Mouse (Mus musculus): Measurements from ENCODE around the gene Ksr1.

Gene Ksr1

DNA sequence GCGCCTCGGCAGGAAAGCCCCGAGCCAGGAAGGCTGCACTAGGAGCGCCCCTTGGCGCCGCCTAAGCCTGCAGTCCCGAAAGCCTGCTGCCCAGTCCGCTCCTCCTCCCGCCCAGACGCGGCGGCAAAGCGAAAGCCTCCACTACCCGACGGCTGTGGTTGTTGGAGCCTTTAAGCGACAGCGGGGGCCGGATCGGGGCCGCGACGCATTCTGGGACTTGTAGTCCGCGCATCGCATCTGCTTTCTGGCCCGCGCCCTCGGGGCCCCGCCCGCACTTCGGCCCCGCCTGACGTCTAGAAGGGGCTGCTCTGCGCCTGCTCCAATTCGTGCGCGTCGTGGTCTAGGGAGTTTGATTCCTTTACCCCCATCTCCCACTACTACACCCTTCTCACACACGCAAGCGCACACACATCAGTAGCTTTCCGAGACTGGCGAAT, at the start of gene Ksr1:
TSS of gene Ksr1 (minus strand) at position 77 of the 437 bp plus-strand sequence.
- peak; percentile 95 for DNase-seq

DNA sequence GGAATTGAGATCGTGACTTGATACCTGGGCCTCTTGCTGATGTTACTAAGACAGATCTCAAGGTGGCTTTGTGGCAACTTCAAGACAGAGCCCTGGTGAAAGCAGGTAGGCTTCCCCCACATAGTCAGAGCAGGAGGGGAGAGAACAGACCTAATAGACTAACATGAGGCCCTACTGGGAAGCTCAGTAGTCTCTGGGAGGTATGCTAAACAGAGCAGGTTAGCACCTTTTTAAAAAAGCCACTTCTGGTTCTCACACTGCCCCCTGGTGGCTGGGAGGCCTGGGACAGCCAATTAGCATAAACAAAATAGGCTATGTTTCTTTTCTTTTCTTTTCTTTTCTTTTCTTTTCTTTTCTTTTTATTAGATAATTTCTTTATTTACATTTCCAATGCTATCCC, 46.0 kb upstream of the Ksr1 start:
- peak; percentile 62 for DNase-seq

DNA sequence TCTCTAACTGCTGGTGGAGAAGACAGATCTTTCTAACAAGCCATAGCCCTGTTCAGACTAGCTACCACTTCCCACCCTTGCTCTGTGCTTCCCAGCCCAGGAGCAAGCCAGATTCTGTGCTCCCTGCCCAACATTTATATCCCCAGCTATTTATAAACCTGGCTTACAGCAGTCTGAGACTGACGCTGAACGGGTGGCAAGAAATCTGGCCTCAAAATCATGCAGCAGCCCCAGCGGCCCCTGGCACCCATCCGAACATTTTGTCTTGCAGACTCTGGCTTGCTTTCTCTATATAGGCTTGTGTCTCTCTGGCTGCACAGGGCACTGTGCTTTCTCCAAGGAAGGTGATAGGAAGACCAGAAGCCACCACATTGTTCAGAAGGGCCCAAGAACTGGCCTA, 45.0 kb upstream of the Ksr1 start:
- DNase-seq: no peak

DNA sequence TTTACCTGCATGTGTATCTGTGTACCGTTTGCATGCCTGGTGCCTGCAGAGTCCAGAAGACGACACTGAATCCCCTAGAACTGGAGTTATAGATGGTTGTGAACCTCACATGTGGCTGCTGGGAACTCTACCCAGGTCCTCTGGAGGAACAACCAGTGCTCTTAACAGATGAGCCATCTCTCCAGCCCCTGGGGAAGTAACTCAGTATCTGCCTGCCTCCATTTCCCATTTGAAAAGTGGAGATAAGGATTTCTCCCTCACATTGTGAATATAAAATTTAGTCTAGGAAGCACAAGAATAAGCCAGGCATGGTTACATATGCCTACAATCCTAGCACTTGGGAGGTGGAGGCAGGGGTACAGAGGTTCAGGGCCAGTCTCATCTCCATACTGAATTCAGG, 44.0 kb upstream of the Ksr1 start:
- no peak for DNase-seq

DNA sequence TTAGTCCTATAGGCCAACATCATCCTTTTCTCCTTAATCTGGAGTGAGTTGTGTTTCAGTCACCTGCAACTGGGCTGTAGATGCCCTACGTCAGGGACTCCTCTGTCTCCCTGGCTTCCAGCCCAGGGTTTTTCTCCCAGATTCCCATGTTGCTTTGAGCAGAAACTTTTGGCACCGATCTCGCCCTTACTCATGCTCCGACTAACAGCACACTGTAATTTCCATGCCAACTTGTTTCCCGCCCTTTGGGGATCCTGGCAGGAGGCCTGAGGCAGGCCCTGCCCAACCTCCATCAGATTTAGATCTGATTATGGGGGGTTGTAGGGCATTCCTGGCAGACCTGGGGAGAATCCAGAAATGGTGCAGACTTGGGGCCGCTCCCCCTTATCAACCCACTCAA, 42.0 kb upstream of the Ksr1 start:
- no peak for DNase-seq

DNA sequence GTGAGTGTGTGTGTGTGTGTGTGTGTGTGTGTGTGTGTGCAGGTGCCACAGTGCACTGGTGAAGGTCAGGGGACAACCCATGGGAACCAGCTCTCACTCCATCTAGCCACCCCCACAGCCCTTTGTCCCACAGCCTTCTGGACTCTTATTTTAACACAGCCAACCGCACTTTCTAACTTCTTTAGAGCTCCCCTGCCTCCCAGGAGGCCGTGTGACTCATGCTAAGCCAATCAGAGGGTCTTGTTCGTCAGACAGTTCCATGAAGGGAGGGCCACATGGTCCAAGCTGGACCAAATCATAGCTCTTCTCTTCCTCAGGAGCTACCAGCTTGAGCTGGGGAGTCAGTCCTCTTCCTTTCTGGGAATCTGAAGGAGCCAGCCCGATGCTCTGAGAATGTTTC, 41.1 kb upstream of the Ksr1 start:
- DNase-seq: no peak

DNA sequence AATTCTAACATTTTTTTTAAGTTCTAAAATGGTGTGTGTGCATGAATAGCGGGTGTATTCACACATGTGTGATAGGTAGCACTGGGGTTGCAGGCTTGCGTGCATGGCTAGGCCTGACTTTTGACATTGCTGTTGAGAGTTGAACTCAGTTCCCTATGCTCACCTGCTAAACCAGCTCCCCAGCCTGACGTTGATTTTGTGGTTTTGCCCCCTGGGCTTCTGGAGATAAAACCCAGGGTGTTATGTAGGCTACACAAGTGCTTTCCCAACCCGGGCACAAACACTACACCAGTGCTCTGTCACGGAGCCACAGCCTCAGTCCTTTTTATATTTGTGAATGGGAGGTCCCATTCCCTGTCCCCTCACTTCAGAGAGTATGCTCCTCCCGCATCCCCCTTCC, 39.5 kb upstream of the Ksr1 start:
- no peak for DNase-seq

DNA sequence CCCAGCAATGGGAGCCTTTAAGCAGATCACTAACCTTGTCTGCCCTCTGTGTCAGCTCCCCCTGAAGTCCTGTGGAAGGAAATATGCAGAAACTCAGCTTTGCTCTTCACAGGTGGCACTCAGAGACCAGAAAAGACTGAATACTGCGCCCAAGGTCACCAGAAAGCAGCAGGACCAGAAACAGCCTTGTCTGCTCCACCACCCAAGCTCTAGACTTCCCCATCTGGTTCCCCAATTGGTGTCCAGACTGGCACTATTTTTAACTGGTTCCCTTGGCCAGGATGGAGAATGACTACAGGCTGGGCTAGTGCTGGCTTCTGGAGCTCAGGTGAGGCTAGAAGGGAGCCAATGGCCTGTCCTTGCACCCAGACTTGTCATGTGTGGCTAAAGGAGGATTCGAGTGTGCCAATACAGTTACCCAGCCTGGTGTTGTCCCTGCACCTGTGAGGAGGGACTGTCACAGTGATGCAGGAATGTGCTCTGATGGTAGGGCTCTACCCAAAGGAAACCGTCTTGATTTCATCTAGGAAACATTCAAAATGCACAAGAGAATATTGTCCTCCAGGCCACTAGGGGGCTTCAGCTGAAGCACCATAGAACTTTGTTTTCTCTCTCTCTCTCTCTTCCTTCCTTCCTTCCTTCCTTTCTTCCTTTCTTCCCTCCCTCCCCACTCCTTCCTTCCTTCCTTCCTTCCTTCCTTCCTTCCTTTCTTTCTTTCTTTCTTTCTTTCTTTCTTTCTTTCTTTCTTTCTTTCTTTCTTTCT, 38.1 kb upstream of the Ksr1 start:
- no peak for DNase-seq

DNA sequence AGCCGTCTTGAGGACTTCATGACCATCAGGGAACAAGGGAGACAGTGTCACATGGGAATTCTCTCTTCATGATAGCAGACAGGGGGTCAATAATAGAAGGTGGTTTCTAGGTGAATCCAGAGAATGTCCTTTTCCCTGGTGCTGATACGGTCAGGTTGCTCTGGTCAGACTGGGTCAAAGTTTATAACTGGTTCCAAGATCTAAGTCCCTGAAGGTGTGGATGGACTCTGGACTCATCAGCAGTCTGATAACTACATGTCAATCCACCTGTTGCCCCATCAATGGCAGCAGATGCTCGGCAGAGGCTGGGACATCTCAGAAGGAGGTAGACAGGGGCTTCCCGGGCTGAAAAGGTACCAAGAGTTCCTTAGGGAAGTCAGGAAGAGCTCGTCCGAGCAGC, 37.2 kb upstream of the Ksr1 start:
- no peak for DNase-seq

DNA sequence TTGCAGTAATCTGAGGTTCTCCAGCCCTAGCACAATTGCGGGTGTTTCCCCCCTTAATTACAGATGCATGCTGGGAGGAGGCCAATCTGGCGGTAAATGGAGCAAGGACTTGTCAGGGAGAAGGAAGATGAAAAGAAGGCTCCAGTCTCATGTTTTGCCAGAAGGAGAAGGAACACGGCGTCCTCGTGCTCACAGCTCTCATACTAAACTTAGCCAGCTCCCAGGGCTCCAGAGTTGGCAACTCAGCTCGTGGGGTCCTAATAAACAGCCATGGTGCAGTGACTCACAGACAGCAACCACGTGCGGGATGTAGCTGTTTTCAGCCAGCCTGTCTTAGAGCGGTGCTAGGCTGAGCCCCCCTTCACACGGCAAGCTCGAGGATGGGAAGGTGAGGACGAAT, 36.7 kb upstream of the Ksr1 start:
- no peak for DNase-seq

DNA sequence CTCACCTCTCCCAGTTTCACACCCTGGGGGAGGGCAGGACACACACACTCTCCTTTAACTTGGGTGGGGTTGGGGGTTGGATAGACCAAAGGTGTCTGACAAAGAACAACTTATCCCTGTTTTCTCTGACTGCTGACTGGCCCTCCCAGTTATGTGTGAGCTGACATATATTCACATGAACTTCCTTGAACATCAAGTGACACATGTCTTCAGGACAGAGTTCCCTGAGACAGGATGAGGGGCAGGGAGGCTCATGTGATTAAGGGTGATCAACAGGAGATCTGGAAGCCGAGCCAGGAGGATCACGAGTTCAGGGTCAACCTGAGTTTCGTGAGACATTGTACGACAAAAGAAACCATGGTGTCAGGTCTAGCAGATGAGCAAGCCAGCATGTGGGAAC, 35.7 kb upstream of the Ksr1 start:
- no peak for DNase-seq

DNA sequence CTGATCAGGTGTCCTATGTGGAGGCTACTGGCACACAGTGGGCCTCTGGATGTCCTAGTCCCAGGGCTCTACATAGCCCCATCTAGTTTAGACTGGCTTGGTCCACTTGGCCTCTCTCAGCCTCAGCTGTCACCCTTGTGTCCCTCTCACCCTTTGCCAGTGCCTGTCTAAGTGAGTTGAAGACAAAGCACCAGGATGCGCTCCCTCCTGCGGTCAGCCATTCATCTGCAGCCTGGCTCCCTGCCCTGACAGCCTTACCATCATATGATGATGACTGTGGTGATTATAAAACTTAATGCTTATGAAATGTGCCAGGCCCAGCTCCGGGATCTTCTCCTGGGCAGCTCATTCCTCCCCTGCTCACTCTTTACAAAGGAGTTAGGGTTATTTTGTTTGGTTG, 30.5 kb upstream of the Ksr1 start:
- no peak for DNase-seq

DNA sequence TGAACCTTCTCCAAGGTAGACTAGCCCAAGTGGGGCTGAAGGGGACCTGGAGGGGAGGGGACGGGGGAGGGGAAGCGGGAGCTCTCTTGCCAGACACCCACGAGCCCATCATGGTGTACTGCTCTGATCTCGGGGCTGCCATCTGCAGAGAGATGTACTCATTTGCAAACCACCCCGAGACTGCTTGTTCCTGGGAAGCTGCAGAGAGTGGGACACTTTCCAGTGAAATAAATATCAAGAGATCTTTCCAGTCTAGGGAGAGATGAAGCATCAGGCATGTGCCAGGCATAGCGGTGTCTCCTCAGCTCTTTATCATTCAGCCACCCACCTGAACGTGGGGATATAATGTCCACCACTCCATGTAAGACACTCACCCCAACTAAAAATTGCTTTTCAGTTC, 25.8 kb upstream of the Ksr1 start:
- no peak for DNase-seq

DNA sequence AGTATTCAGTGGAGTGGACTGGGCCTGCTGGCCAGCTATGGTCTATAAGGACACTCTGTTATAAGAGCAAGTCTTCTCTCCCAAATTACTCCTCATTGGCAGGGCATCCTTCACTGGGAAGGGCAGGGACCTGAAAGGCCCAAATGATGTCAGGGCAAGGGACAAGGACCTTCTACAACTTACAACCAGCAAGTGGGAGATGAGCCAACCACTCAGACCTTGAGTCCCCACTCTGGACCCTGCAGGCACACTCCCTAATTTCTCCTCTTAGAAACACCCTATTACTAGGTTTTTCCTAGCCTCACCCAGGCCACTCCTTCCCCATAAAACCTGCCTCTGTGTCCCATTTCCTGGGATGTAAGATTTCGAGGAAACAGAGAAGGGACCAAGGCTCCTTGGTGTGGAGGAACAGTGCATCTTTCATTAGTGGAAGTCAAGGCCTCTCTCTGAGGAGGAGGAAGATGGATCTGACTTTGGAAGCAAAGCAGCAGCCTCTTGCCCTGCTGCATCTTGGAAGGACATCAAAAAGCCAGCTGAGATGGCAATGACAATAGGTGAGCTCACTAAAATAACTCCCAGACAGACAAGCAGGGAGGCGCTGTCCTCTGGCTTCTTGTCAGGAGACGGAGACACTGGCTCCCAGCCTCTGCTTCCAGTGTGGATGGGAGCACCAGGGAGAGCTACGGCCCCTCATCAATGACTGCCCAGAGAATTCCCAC, 20.5 kb upstream of the Ksr1 start:
- no peak for DNase-seq

DNA sequence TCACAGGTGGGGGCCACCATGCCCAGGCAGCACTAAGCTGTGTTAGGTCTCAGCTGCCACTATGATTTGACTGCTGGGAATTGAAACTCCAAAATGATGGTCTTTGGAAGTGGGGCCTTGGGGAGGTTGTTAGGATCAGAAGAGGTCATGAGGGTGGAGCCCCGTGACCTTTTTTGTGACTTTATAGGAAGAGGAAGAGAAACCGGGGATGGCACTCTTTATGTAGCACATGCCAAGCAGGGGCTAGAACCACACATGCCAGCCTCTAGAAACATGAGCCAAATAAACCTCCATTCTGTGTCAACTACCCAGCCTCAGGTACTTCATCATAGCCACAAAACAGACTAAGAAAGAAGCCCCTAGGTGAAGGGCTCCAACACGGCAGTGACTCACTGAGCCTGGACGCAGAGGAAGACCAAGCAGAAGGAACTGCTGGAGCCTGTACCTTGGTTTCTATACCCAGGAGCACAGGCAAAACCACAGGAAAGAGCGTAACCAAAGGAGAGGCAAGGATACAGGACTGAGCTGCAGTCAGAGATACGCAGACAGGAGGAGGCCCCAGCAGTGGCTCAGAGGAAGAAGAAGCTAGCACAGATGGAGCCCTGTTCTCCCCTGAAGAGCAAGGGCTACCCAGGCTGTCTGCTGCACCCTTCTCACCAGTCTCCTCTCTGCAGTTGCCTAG, 15.0 kb upstream of the Ksr1 start:
- no peak for DNase-seq

DNA sequence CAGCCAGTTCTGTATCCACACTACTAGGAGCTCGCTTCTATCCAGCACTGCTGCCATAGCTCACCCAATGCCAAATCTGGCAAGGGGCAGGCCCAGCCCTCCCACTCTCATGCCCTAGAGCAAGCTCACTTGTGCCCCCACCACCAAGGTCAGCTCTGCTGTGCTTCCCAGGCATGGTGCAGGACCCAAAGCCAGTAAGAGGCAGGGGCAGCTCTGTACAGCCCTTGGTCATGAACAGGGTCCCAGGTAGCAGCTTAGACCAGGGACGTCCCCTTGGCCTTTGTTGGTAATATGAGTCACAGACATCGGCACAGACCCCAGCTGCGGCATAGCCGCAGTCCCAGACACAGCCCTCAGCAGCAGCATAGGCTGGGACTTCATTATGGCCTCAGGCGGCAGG, 13.9 kb upstream of the Ksr1 start:
- DNase-seq: no peak

DNA sequence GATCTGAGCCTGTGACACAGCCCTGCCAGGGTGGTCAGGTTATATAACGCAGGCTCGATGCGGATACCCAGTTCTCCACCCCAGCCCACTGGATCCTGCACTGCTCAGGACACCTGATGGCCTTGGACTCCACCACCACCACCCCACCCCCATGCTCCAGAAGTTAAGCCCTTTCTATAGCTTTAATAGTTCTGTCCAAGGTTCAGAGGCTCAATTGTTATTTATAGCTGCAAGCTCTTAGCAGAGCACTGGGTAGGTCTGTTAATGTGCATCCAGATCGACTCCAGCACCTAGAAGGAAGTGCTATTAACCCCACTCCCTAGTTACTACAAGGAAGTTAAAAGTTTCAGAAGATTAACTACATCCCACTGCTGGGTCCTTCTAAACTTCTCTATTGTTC, 11.5 kb upstream of the Ksr1 start:
- no peak for DNase-seq

DNA sequence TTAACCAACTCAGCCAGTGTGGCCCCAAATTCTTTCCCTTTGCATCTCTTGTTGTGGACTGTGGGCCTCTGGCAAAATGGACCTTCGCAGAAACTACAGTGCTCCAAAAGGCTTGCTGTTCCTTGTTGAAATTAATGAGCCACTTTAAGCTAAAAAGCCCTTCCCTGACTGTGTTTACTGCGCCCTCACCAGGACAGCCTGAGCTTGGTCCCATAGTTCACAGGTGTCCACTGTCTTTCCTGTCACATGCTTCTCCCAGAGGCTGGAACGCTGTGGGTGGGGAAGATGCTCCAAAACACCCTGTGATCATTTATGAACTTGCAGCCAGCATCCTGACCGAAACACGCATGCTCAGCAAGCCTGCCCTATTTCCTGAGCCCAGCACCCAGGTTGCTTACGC, 9.1 kb upstream of the Ksr1 start:
- no peak for DNase-seq

DNA sequence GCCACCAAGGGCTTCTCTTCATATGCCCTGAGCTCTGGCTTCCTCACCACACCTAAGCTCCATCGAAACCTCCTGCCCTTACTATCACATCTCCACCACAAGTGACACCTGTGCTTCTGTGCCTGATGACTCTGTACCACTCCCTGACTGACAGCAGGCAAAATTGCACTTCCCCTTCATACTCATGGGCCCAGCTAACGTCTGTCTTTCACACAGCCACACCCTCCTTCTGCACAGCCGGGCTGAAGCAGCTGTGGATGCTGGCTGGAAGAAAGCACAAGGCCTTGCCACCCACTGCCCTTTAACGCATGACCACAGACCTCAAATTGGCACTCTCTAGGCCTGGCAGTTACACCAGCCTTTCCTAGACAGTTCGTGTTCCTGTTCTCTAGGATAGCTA, 6.5 kb upstream of the Ksr1 start:
- DNase-seq: peak; percentile 44

DNA sequence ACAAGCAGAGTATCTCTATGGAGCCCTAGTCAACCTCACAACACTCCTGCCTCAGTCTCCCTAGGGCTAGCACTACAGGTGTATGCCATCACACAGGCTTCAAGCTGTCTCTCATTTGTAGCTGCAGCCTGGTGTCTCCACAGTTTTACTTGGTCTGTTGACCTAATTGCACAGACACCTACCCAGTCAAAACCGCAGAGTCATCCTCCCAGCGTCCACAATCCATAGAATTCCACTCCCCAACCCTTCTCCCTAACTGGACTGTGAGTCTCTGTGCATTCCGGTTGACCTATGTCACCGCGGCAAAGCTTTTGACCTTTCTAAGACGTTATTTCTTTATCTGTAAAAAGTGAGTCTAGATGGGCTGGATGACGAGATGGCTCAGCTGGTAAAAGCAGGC, 5.7 kb upstream of the Ksr1 start:
- DNase-seq: no peak

DNA sequence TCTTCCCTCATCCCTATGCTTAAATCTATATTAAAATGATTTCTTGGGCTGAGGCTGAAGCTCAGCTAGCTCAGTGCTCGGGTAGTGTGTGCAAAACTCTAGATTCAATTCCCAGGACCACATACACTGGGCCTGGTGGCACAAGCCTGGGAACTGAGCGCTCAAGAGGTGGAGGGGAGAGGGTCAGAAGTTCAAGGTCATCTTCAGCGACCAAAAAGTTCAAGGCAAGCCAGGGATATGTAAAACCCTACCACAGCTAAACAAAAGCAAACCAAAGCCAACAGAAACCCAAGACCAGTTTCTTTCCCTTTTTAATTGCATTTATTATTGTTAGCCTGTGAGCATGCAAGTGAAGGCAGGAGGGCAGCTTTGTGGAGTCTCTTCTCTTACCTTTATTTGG, 4.1 kb upstream of the Ksr1 start:
- DNase-seq: no peak

DNA sequence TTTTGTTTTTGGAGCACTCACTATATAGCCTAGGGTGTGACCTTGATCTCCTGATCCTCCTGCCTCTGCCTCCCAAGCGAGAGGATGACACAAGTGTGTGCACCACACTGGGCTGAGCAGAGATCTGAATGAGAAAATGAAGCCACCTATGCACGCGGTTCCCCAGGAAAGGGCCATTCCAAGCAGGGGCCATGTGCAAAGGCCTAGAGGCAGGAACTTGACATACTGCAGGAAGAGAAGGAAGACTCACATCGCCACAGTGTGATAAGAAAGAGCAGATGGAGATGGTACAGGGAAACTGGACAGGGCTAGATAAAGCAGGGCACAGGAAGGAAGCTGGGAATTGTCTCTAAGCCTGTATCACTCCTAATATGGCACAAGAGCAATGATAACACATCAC, 3.1 kb upstream of the Ksr1 start:
- DNase-seq: no peak

DNA sequence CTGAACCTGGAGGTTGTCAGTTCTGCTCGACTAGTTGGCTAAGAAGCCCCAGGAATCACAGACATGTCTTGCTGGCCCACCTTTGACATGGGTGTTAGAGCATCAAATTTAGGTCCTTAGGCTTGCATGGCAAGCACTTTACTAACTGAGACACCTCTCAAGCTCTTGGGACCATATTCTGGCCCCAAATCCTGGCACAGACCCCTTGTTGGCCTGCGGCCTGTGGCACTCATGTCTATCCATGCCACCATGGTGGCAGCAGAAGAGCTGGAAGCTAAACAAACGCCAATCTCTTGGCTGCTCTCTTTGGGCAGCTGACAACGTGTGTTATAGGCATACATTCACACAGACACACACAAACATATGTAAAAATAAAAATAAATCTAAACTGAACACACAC, 2.6 kb upstream of the Ksr1 start:
- DNase-seq: no peak

All from thymus, postnatal 14 days (tissue).